Mouse (Mus musculus) cerebellum, adult 2 months (tissue): ENCODE data around the gene Wdr5b.

Experiments
- CTCF ChIP-seq: fragments of 200-500 bp; IDR thresholded peaks from 2 replicates; pipeline ENCODE4 v1.5.1; 2011; ENCODE audit warnings: low read depth, mild to moderate bottlenecking, control low read depth, low read length, moderate library complexity, borderline replicate concordance; ENCODE audit not compliant: insufficient read depth
- POLR2A ChIP-seq: fragments of 200-500 bp; IDR thresholded peaks from 2 replicates; pipeline ENCODE4 v1.6.1; 2011; ENCODE audit warnings: low read length, control low read depth, borderline replicate concordance; ENCODE audit not compliant: insufficient read depth

GRCm38 (mm10) chr16:36071450-36072379, 30.7 kb downstream of the Wdr5b start, which contains the start of the genes Fam162a and Ccdc58:
- TF ChIP-seq CTCF (no peak), POLR2A (peak; percentile 99)
